Mouse (Mus musculus): ENCODE results near the gene Ola1. TPM values are rescaled to one million over a fixed set of nuclear protein-coding genes. Genes with fewer than 3 reads are reported as not detected.
A peak's percentile ranks its signal among the peaks of the same experiment; 100 is the strongest.

Ola1 gene
- polyA plus RNA-seq (2012; rRNA removed), result 59.7 and 61.3 TPM in 2 replicates

GRCm38 (mm10) chr2:73218913-73219312 is at the start of gene Ola1:
Gene Ola1 (minus strand): TSS chr2:73218924.
- DNase-seq, result no peak
- TF ChIP-seq CTCF (IDR thresholded peaks at IDR 0.05; ENCODE audit: borderline replicate concordance, insufficient read depth, low read depth, low read length) (no peak), POLR2A (IDR thresholded peaks at IDR 0.05; ENCODE audit: borderline replicate concordance, insufficient read depth, low read length) (no peak)
- 93% methylated on average over 5 of the region's 5 CpGs for WGBS
- H3K27me3 ChIP-seq (ENCODE audit: control insufficient read depth, insufficient read depth, low read length), result no peaks in the 10 kb centered on the region
- H3K4me3 ChIP-seq (replicated peaks; ENCODE audit: insufficient read depth, low read depth, low read length), result no peak within 1 kb of the TSS
- no peak within 1 kb of the TSS for H3K27ac ChIP-seq (ENCODE audit: insufficient read depth, low read length)
- no peaks in the 10 kb centered on the region for H3K4me1 ChIP-seq (ENCODE audit: control insufficient read depth, insufficient read depth, low read length)

DNA sequence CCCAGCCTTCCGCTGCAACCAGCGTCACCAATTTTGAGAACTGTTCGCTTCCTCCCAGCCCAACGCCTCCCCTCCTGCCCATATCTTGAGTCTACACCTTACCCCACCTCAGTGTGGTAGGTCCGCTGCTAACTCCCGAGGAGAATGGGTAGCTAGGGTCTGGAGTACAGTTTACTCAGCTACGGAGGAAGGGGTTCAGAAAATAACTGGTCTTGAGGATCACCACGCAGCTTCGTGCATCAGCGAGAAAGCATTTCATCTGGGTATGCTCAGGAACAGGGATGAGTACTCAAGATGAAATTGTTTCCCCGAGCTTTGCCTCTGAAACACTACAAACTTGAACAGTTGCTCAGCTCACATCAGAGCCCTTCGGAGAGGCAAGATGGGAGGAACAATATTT is 49.6 kb upstream of the Ola1 start:
- WGBS, result 8% methylated on average over 12 of the region's 12 CpGs

GRCm38 (mm10) chr2:73267818-73268217 is 49.1 kb upstream of the Ola1 start:
- no peak overlapping the region for H3K27ac ChIP-seq (ENCODE audit: insufficient read depth, low read length)
- no peak for DNase-seq
- H3K4me3 ChIP-seq (replicated peaks; ENCODE audit: insufficient read depth, low read depth, low read length), result no peak overlapping the region
- H3K27me3 ChIP-seq (ENCODE audit: control insufficient read depth, insufficient read depth, low read length), result peaks cover 16% of the 10 kb centered on the region; the same call in 1 of the 2 replicates
- 11% methylated on average over 4 of the region's 4 CpGs for whole genome bisulfite sequencing
- H3K4me1 ChIP-seq (ENCODE audit: control insufficient read depth, insufficient read depth, low read length), result no peaks in the 10 kb centered on the region
- TF ChIP-seq POLR2A (IDR thresholded peaks at IDR 0.05; ENCODE audit: borderline replicate concordance, insufficient read depth, low read length), result no peak
- TF ChIP-seq CTCF (IDR thresholded peaks at IDR 0.05; ENCODE audit: borderline replicate concordance, insufficient read depth, low read depth, low read length), result no peak

More for the DNA sequence above, 49.6 kb upstream of the Ola1 start:
- TF ChIP-seq POLR2A (IDR thresholded peaks at IDR 0.05; ENCODE audit: borderline replicate concordance, insufficient read depth, low read length) (no peak), CTCF (IDR thresholded peaks at IDR 0.05; ENCODE audit: borderline replicate concordance, insufficient read depth, low read depth, low read length) (no peak)
- peaks cover 19% of the 10 kb centered on the region; the same call in 1 of the 2 replicates for H3K27me3 ChIP-seq (ENCODE audit: control insufficient read depth, insufficient read depth, low read length)
- H3K4me1 ChIP-seq (ENCODE audit: control insufficient read depth, insufficient read depth, low read length), result no peaks in the 10 kb centered on the region
- H3K4me3 ChIP-seq (replicated peaks; ENCODE audit: insufficient read depth, low read depth, low read length), result no peak overlapping the region
- no peak for DNase-seq
- H3K27ac ChIP-seq (ENCODE audit: insufficient read depth, low read length), result no peak overlapping the region

- no peak overlapping the region for H3K27ac ChIP-seq (ENCODE audit: insufficient read depth, low read length)
- H3K27me3 ChIP-seq (ENCODE audit: control insufficient read depth, insufficient read depth, low read length), result peaks cover 13% of the 10 kb centered on the region; the same call in 1 of the 2 replicates
- WGBS, result 20% methylated on average over 3 of the region's 3 CpGs
- DNase-seq, result no peak
- no peak overlapping the region for H3K4me3 ChIP-seq (replicated peaks; ENCODE audit: insufficient read depth, low read depth, low read length)
- no peak for TF ChIP-seq CTCF (IDR thresholded peaks at IDR 0.05; ENCODE audit: borderline replicate concordance, insufficient read depth, low read depth, low read length)
- TF ChIP-seq POLR2A (IDR thresholded peaks at IDR 0.05; ENCODE audit: borderline replicate concordance, insufficient read depth, low read length), result no peak
- no peaks in the 10 kb centered on the region for H3K4me1 ChIP-seq (ENCODE audit: control insufficient read depth, insufficient read depth, low read length)
Measured at GRCm38 (mm10) chr2:73267231-73267630, 48.5 kb upstream of the Ola1 start.

DNA sequence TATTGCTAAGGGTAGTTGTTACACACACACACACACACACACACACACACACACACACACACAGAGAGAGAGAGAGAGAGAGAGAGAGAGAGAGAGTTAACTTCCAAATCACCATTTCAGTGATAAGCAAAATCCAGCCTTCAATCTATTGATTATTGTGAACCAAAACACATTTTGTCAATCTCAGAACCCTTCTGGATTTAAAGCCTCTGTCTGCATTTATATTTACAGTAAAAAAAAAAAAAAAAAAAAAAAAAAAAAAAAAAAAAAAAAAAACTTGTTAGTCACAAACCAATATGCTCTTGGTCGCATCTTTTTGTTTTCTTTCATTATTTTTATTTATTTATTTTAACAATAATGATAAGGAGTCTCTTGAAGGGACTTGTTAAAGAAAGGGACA is 47.9 kb upstream of the Ola1 start:
- Histone ChIP-seq H3K27me3 (ENCODE audit: control insufficient read depth, insufficient read depth, low read length) (peaks cover 10% of the 10 kb centered on the region; the same call in 1 of the 2 replicates), H3K4me1 (ENCODE audit: control insufficient read depth, insufficient read depth, low read length) (no peaks in the 10 kb centered on the region), H3K4me3 (replicated peaks; ENCODE audit: insufficient read depth, low read depth, low read length) (no peak overlapping the region), H3K27ac (ENCODE audit: insufficient read depth, low read length) (no peak overlapping the region)
- TF ChIP-seq POLR2A (IDR thresholded peaks at IDR 0.05; ENCODE audit: borderline replicate concordance, insufficient read depth, low read length) (no peak), CTCF (IDR thresholded peaks at IDR 0.05; ENCODE audit: borderline replicate concordance, insufficient read depth, low read depth, low read length) (no peak)
- 49% methylated on average over 1 of the region's 1 CpGs for WGBS
- DNase-seq, result no peak

- TF ChIP-seq POLR2A (IDR thresholded peaks at IDR 0.05; ENCODE audit: borderline replicate concordance, insufficient read depth, low read length) (no peak), CTCF (IDR thresholded peaks at IDR 0.05; ENCODE audit: borderline replicate concordance, insufficient read depth, low read depth, low read length) (peak; percentile 22; the same call in 1 of the 2 replicates)
- 6% methylated on average over 5 of the region's 5 CpGs for WGBS
Measured at GRCm38 (mm10) chr2:73266011-73266410, 47.3 kb upstream of the Ola1 start.

DNA sequence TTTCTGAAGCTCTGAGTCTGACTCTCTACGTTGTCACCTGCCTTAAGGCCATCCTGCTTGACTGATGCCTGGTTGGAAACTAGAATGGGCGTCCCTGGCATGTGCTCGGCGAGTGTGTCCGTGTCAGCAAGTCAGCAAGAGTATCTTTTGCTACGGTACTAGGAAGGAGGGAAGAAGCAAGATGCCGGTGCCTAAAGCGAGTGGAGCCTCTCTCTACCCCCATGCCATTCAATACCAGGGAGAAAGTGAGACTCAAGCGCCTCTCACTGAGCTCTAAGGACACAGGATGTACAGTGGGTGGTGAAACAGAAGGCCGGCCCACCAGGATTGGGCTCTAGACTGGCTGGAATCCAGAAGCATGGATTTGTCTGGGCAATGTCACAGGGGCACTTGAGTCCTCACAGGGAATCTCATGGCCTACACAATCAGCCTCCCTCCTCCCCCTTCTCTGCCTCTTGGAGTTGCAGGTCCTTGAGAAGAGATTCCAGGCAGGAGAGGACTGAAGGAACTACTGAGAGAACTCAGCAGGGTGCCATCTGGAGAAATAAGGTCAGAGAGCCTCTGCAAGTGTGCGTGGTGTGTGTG is 46.0 kb upstream of the Ola1 start:
- Histone ChIP-seq H3K4me1 (ENCODE audit: control insufficient read depth, insufficient read depth, low read length) (no peaks in the 10 kb centered on the region), H3K27ac (ENCODE audit: insufficient read depth, low read length) (no peak overlapping the region), H3K27me3 (ENCODE audit: control insufficient read depth, insufficient read depth, low read length) (peaks cover 7% of the 10 kb centered on the region; the same call in 1 of the 2 replicates), H3K4me3 (replicated peaks; ENCODE audit: insufficient read depth, low read depth, low read length) (no peak overlapping the region)
- no peak for DNase-seq
- WGBS, result 9% methylated on average over 11 of the region's 11 CpGs
- TF ChIP-seq CTCF (IDR thresholded peaks at IDR 0.05; ENCODE audit: borderline replicate concordance, insufficient read depth, low read depth, low read length) (no peak), POLR2A (IDR thresholded peaks at IDR 0.05; ENCODE audit: borderline replicate concordance, insufficient read depth, low read length) (no peak)

More at GRCm38 (mm10) chr2:73266011-73266410, 47.3 kb upstream of the Ola1 start:
- peaks cover 10% of the 10 kb centered on the region; the same call in 1 of the 2 replicates for H3K27me3 ChIP-seq (ENCODE audit: control insufficient read depth, insufficient read depth, low read length)
- H3K4me1 ChIP-seq (ENCODE audit: control insufficient read depth, insufficient read depth, low read length), result no peaks in the 10 kb centered on the region
- no peak overlapping the region for H3K4me3 ChIP-seq (replicated peaks; ENCODE audit: insufficient read depth, low read depth, low read length)
- H3K27ac ChIP-seq (ENCODE audit: insufficient read depth, low read length), result no peak overlapping the region
- no peak for DNase-seq

Measured in cerebellum, adult 2 months (tissue).